Mouse (Mus musculus) embryonic facial prominence, embryonic 14.5 days (tissue): ENCODE measurements around the gene Phf7. TPM values are rescaled to one million over a fixed set of nuclear protein-coding genes. Genes with fewer than 3 reads are reported as not detected.

Experiments used
- ATAC-seq: fragments of 200-750 bp; cut with Nextera tagmentation; 2 replicates; pipeline ENCODE4 v1.8.0; 2017; ENCODE audit warnings: low read depth, moderate number of reproducible peaks, moderate TSS enrichment
- DNase-seq: peaks from one replicate; pipeline ENCODE4 v3.0.0-alpha.2; 2015; ENCODE audit warnings: low spot score
- H3K27ac ChIP-seq: fragments of 300-500 bp; sonication (generic); replicated peaks from 2 replicates; pipeline ENCODE4 v1.5.1; 2014; ENCODE audit warnings: low read depth, mild to moderate bottlenecking, low read length, moderate library complexity
- H3K27me3 ChIP-seq: fragments of 300-500 bp; sonication (generic); replicated peaks from 2 replicates; pipeline ENCODE4 v1.6.1; 2014; ENCODE audit warnings: low read length; ENCODE audit not compliant: control insufficient read depth, insufficient read depth
- H3K36me3 ChIP-seq: fragments of 300-500 bp; sonication (generic); 2 replicates; pipeline ENCODE4 v1.6.1; 2014; ENCODE audit warnings: low read length, mixed read lengths; ENCODE audit not compliant: control insufficient read depth, insufficient read depth
- H3K4me1 ChIP-seq: fragments of 300-500 bp; sonication (generic); 2 replicates; pipeline ENCODE4 v1.6.1; 2014; ENCODE audit warnings: antibody characterized with exemption, low read length; ENCODE audit not compliant: control insufficient read depth, insufficient read depth
- H3K4me2 ChIP-seq: fragments of 300-500 bp; sonication (generic); 2 replicates; pipeline ENCODE4 v1.6.1; 2014; ENCODE audit warnings: low read depth, mild to moderate bottlenecking, low read length, moderate library complexity, mixed read lengths
- H3K4me3 ChIP-seq: fragments of 300-500 bp; sonication (generic); 2 replicates; pipeline ENCODE4 v1.5.1; 2014; ENCODE audit warnings: low read depth, mild to moderate bottlenecking, low read length
- H3K9ac ChIP-seq: fragments of 300-500 bp; sonication (generic); 2 replicates; pipeline ENCODE4 v1.6.1; 2014; ENCODE audit warnings: low read depth, mild to moderate bottlenecking, low read length, moderate library complexity, mixed read lengths
- H3K9me3 ChIP-seq: fragments of 300-500 bp; sonication (generic); 2 replicates; pipeline ENCODE4 v1.6.1; 2016; ENCODE audit warnings: low read length; ENCODE audit not compliant: control insufficient read depth
- WGBS: fragments of 180-500 bp; shearing (Covaris S2); extraction: QIAGEN DNeasy Blood & Tissue Kit; methylation state at CpG from one replicate; pipeline ENCODE4 v1.1.7; 2014; 5-methylcytosine and 5-hydroxymethylcytosine counted together
- polyA plus RNA-seq: library from polyadenylated mRNA; unstranded; fragments of >200 nt; fragmentation: Nextera tagmentation; extraction: Ambion mirVana; gene quantifications from 2 replicates; pipeline ENCODE4 v1.2.1, GENCODE M21; 2014

Gene Phf7
- 10.0 and 12.8 TPM in 2 replicates for polyA plus RNA-seq

DNA sequence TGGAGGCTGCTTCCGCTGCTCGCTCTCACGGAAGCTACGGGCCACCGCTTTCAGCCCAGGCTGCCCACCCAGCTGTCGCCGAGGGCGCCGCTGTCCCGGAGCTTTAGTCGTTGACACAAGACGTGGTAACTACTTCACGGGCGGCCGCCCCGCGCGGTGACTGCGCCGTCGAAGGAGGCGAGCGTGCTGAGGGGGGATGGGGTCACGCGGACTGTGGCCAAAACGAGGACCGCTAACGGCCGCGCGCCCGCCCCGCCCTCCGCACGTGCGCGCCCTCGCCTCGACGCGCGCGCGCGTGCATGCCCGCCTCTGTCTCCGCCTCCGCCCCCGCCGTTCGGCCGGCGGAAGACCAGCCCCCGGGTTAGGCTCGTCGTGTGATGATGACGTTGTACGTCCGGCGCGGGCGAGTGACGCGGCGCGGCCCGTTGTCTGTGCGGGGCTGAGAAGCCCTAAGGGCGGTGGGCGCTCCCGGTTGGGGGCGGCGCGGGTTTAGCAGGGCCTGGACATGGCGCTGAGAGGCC is at the start of gene Phf7, which contains the start of gene Bap1:
Gene Phf7, minus strand, starts transcription at position 234 of the 521 bp plus-strand sequence.
Gene Bap1, plus strand, starts transcription at position 367 of the 521 bp plus-strand sequence.
- DNase-seq, result peak; percentile 96

DNA sequence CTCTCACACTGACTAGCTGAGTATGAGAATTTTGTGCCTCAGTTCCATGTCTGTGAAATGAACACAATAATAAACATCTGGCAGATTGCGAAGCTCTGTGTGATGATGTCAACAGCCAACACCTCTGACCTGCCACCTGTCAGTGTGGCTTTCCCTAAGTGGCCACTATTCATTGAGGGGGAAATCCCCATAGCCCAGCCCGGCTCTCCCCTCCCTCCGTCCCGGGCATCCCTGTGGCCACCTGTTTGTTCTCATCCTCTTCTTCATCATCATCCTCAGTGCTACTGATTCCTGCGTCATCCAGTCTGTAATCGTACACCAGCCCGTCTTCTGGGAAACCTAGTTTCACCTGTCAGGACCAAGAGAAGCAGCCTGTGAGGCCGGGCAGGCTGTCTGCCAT is 34.6 kb upstream of the Phf7 start:
- no peaks in the 10 kb centered on the region for H3K9me3 ChIP-seq
- ATAC-seq, result no peak
- H3K4me2 ChIP-seq, result no peak overlapping the region
- H3K9ac ChIP-seq, result no peak overlapping the region
- H3K27me3 ChIP-seq, result no peaks in the 10 kb centered on the region
- no peak overlapping the region for H3K27ac ChIP-seq
- H3K36me3 ChIP-seq, result no peaks in the 10 kb centered on the region
- 73% methylated on average over 8 of the region's 8 CpGs for WGBS
- H3K4me1 ChIP-seq, result no peaks in the 10 kb centered on the region
- no peak for DNase-seq
- H3K4me3 ChIP-seq, result no peak overlapping the region

More for the DNA sequence above, at the start of gene Phf7, which contains the start of gene Bap1:
- Histone ChIP-seq H3K9me3 (no peaks in the 10 kb centered on the region), H3K4me3 (peak within 1 kb of the TSS; percentile 72), H3K27ac (peak within 1 kb of the TSS; percentile 89), H3K9ac (peak within 1 kb of the TSS; percentile 91), H3K36me3 (peaks cover 40% of the 10 kb centered on the region), H3K27me3 (no peaks in the 10 kb centered on the region), H3K4me1 (peaks cover 9% of the 10 kb centered on the region), H3K4me2 (peak within 1 kb of the TSS; percentile 74)
- 0% methylated on average over 10 of the region's 75 CpGs for WGBS
- peak; percentile 92 for ATAC-seq

DNA sequence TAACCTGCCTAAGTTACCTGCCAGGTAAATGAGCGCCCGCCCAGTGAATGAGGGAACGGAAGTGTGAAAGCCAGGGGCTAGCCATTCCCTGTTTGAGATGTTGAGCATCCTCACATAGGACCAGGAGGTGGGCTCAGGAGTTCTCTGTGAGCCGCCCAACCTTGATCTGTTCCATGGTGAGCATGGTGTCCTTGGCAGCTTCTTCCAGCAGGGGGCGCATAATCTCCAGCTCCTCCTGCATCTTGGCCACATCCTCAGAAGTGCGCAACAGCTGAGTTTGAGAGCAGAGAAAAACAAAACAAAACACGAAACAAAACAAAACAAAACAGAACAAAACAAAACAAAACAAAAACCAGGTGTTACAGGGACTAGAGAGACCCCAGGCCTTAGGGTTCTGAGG is 21.0 kb upstream of the Phf7 start:
- Histone ChIP-seq H3K27me3 (no peaks in the 10 kb centered on the region), H3K4me3 (no peak overlapping the region), H3K27ac (no peak overlapping the region), H3K36me3 (no peaks in the 10 kb centered on the region), H3K4me2 (no peak overlapping the region), H3K9me3 (no peaks in the 10 kb centered on the region), H3K4me1 (peaks cover 14% of the 10 kb centered on the region), H3K9ac (no peak overlapping the region)
- DNase-seq (peak; percentile 80), ATAC-seq (no peak)
- WGBS, result 26% methylated on average over 7 of the region's 7 CpGs

DNA sequence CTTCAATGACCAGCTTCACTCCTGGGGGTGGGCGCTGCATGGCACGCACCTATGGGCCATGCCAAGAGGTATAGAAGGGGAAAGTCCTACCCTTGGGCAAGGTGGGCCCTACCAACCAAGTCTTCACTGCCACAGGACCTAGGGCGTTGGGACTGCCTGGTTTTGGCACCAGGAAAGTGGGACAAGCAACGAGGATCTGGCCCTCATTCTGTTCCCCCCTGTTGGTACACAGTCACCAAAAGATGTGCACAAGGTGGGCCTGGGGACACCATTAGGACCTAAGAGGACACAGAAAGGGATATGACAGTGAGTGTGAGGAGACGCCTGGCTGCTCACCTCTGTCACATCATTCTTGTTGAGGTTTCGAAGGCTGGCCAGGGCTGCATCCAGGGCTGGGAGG is 20.0 kb upstream of the Phf7 start:
- H3K4me3 ChIP-seq, result no peak overlapping the region
- ATAC-seq, result no peak

DNA sequence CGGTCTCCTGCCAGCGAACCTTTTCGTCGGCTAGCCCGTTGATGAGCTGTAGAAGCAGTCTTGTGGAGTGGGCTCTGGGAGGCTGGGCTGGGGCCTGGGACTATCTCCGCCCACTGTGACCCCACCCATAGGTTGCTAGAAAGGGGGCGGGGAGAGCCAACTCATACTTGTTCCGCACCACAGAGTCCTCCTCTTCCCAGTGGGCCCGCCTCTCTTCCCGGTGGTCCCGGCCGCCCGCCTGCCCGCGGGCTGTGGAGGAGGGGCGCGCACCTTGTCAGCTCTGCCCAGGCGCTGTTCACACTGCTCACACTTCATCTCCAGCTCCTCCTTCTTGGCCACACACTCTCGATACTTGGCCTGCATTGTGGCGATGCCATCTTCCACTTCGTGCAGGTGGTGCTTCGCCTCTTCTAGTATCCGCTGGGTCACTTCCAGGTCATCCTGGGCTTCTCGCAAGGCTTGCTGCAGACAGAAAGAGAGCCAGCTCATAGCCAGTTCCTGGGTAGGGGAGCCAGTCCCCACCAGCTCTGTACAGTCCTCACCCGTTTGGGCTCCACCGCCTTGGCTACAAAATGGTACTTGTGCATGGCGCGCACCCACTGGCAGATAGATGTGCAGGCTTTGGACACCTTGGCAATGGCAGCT is 18.5 kb upstream of the Phf7 start:
- H3K9ac ChIP-seq, result peak overlapping the region; percentile 60
- 15% methylated on average over 27 of the region's 28 CpGs for WGBS

More for the DNA sequence above, 20.0 kb upstream of the Phf7 start:
- H3K4me1 ChIP-seq, result peaks cover 14% of the 10 kb centered on the region
- H3K36me3 ChIP-seq, result no peaks in the 10 kb centered on the region
- no peak overlapping the region for H3K9ac ChIP-seq
- no peaks in the 10 kb centered on the region for H3K27me3 ChIP-seq
- WGBS, result 88% methylated on average over 6 of the region's 6 CpGs
- H3K27ac ChIP-seq, result no peak overlapping the region
- DNase-seq, result no peak
- H3K9me3 ChIP-seq, result no peaks in the 10 kb centered on the region
- H3K4me2 ChIP-seq, result no peak overlapping the region

DNA sequence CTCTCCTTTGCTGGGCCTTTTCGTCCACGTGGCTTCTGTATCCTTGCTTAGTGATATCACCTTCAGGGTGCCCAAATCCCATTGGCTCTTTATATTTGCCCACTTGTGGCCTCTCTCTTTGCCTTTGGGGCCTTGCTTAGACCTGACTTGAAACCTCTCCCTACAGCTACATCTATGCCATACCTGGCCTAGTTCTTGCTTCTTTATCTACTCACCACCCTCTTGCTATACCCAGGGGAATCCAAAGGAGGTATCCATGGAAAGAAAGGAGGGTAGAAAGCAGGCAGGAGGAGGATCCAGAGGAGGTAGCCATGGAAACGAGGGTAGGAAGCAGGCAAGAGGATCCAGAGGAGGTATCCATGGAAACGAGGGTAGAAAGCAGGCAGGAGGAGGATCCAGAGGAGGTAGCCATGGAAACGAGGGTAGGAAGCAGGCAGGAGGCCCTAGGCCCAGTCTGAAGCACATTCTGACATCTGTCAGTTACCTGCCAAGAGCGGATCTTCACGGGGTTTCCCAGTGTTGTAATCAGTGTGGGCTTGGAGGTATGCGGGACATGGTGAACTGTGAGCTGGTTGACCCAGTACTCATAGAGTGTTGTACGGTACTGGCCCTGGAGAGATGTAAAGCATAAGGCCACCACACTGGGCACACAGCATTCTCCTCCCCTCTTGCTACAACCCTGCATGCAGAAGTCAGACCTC is 17.3 kb upstream of the Phf7 start:
- Histone ChIP-seq H3K27ac (no peak overlapping the region), H3K36me3 (0 out of 2 replicates have a peak, but pooled peaks cover under 1% of the 10 kb centered on the region), H3K27me3 (no peaks in the 10 kb centered on the region), H3K4me1 (peaks cover 14% of the 10 kb centered on the region), H3K4me2 (peak overlapping the region; percentile 61), H3K4me3 (peak overlapping the region; percentile 33), H3K9me3 (no peaks in the 10 kb centered on the region), H3K9ac (peak overlapping the region; percentile 60)
- peak; percentile 12; the same call in 1 of the 2 replicates for ATAC-seq
- 67% methylated on average over 9 of the region's 9 CpGs for WGBS
- DNase-seq, result no peak

More for the DNA sequence above, 18.5 kb upstream of the Phf7 start:
- H3K27me3 ChIP-seq, result no peaks in the 10 kb centered on the region
- H3K9me3 ChIP-seq, result no peaks in the 10 kb centered on the region
- peak overlapping the region; percentile 42 for H3K27ac ChIP-seq
- peak overlapping the region; percentile 61 for H3K4me2 ChIP-seq
- H3K36me3 ChIP-seq, result no peaks in the 10 kb centered on the region
- peak; percentile 93 for DNase-seq
- peak; percentile 92 for ATAC-seq
- peak overlapping the region; percentile 33 for H3K4me3 ChIP-seq
- H3K4me1 ChIP-seq, result peaks cover 14% of the 10 kb centered on the region

DNA sequence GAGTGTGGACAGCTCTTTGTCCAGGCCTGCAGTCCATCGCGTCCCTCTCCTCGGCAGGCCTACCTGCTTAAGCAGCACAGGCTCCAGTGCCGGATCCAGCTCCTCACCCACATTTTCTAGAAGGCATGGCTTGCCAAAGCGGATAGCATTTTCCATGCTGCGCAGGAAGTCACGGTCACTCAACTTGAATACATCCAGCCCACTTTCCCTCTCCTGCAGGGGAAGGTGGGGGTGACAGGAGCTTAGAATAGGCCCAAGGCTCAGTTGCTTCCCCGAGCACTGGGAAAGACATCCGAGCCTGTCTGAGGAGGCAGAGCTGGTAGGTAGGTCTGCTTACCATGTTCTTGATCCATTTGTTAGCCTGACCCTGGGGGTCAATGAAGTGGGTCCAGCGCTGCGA is 16.5 kb upstream of the Phf7 start:
- no peak for DNase-seq
- Histone ChIP-seq H3K4me2 (no peak overlapping the region), H3K36me3 (peaks cover 8% of the 10 kb centered on the region), H3K27me3 (no peaks in the 10 kb centered on the region), H3K4me3 (no peak overlapping the region), H3K9ac (no peak overlapping the region), H3K4me1 (peaks cover 14% of the 10 kb centered on the region), H3K27ac (no peak overlapping the region), H3K9me3 (no peaks in the 10 kb centered on the region)
- no peak for ATAC-seq
- 85% methylated on average over 11 of the region's 11 CpGs for WGBS

DNA sequence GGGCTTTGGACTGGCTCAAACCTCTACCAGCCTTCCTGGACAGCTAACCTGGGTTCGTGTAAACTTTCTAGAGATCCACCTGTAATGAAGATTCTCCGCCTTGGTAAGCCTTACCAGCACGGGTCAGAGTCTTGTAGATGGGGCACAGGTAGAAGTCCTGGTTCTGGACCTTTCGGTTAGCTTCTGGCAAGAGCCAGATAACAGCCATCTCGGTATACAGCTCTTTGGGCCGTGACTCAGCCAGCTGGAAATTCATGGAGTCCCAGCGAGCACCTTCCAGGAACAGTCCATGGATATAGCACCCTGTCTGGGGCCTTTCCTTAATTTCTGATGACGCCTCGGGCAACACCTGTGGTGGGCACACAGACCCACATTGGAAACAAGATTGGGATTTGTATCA is 9.8 kb upstream of the Phf7 start:
- no peaks in the 10 kb centered on the region for H3K9me3 ChIP-seq
- H3K4me1 ChIP-seq, result no peaks in the 10 kb centered on the region
- H3K36me3 ChIP-seq, result peaks cover 75% of the 10 kb centered on the region
- WGBS, result 95% methylated on average over 9 of the region's 9 CpGs
- H3K9ac ChIP-seq, result no peak overlapping the region
- no peak overlapping the region for H3K4me3 ChIP-seq
- DNase-seq (no peak), ATAC-seq (no peak)
- no peak overlapping the region for H3K27ac ChIP-seq
- H3K4me2 ChIP-seq, result no peak overlapping the region
- H3K27me3 ChIP-seq, result no peaks in the 10 kb centered on the region
